Mouse (Mus musculus) embryonic facial prominence, embryonic 14.5 days (tissue): ENCODE data around the gene Tab1. TPM values are rescaled to one million over a fixed set of nuclear protein-coding genes. Genes with fewer than 3 reads are reported as not detected.

ENCODE experiments used
- ATAC-seq: fragments of 200-750 bp; cut with Nextera tagmentation; 2 replicates; pipeline ENCODE4 v1.8.0; 2017; ENCODE audit warnings: low read depth, moderate number of reproducible peaks, moderate TSS enrichment
- DNase-seq: peaks from one replicate; pipeline ENCODE4 v3.0.0-alpha.2; 2015; ENCODE audit warnings: low spot score
- H3K27ac ChIP-seq: fragments of 300-500 bp; sonication (generic); replicated peaks from 2 replicates; pipeline ENCODE4 v1.5.1; 2014; ENCODE audit warnings: low read depth, mild to moderate bottlenecking, low read length, moderate library complexity
- H3K27me3 ChIP-seq: fragments of 300-500 bp; sonication (generic); replicated peaks from 2 replicates; pipeline ENCODE4 v1.6.1; 2014; ENCODE audit warnings: low read length; ENCODE audit not compliant: control insufficient read depth, insufficient read depth
- H3K36me3 ChIP-seq: fragments of 300-500 bp; sonication (generic); 2 replicates; pipeline ENCODE4 v1.6.1; 2014; ENCODE audit warnings: low read length, mixed read lengths; ENCODE audit not compliant: control insufficient read depth, insufficient read depth
- H3K4me1 ChIP-seq: fragments of 300-500 bp; sonication (generic); 2 replicates; pipeline ENCODE4 v1.6.1; 2014; ENCODE audit warnings: antibody characterized with exemption, low read length; ENCODE audit not compliant: control insufficient read depth, insufficient read depth
- H3K4me2 ChIP-seq: fragments of 300-500 bp; sonication (generic); 2 replicates; pipeline ENCODE4 v1.6.1; 2014; ENCODE audit warnings: low read depth, mild to moderate bottlenecking, low read length, moderate library complexity, mixed read lengths
- H3K4me3 ChIP-seq: fragments of 300-500 bp; sonication (generic); 2 replicates; pipeline ENCODE4 v1.5.1; 2014; ENCODE audit warnings: low read depth, mild to moderate bottlenecking, low read length
- H3K9ac ChIP-seq: fragments of 300-500 bp; sonication (generic); 2 replicates; pipeline ENCODE4 v1.6.1; 2014; ENCODE audit warnings: low read depth, mild to moderate bottlenecking, low read length, moderate library complexity, mixed read lengths
- H3K9me3 ChIP-seq: fragments of 300-500 bp; sonication (generic); 2 replicates; pipeline ENCODE4 v1.6.1; 2016; ENCODE audit warnings: low read length; ENCODE audit not compliant: control insufficient read depth
- WGBS: fragments of 180-500 bp; shearing (Covaris S2); extraction: QIAGEN DNeasy Blood & Tissue Kit; methylation state at CpG from one replicate; pipeline ENCODE4 v1.1.7; 2014; 5-methylcytosine and 5-hydroxymethylcytosine counted together
- polyA plus RNA-seq: library from polyadenylated mRNA; unstranded; fragments of >200 nt; fragmentation: Nextera tagmentation; extraction: Ambion mirVana; gene quantifications from 2 replicates; pipeline ENCODE4 v1.2.1, GENCODE M21; 2014

The Tab1 gene
- 27.6 and 36.3 TPM in 2 replicates for polyA plus RNA-seq

DNA sequence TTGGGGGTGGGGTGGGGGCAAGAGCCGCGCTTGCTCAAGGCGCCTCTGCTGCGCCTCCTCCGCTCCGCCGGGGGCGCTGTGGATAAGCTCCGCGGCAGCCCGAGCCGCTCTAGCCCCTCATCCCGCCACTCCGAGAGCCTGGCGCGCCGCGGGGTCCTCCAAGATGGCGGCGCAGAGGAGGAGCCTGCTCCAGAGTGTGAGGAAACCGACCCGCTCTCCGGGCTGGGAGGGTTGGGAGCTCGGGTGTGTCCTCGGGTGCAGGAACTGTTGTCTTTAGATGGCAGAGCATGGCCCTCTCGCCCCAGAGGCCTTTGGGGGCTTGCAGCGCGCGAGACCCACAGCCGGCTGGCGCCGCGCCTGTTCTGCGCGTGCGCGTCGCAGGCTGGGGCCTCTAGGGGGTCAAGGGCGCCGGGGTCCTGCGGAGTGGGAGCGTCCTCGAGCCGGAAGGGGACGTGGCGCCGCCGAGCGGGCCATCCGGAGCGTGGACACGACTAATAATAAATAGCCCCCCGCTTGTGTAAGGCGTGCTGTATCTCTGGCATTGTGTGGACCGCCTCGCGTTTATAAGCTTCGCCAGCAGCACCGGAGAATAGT lies at the start of gene Tab1:
Gene Tab1 (plus strand): TSS at position 135 of the 594 bp plus-strand sequence.
- Histone ChIP-seq H3K9me3 (no peaks in the 10 kb centered on the region), H3K27me3 (no peaks in the 10 kb centered on the region), H3K36me3 (peaks cover 8% of the 10 kb centered on the region; the same call in 1 of the 2 replicates), H3K4me2 (peak within 1 kb of the TSS; percentile 90), H3K27ac (peak within 1 kb of the TSS; percentile 96), H3K4me1 (peaks cover 10% of the 10 kb centered on the region; the same call in 1 of the 2 replicates), H3K4me3 (peak within 1 kb of the TSS; percentile 53), H3K9ac (peak within 1 kb of the TSS; percentile 80)
- DNase-seq (peak; percentile 97), ATAC-seq (peak; percentile 97)
- 0% methylated on average over 29 of the region's 59 CpGs for WGBS

DNA sequence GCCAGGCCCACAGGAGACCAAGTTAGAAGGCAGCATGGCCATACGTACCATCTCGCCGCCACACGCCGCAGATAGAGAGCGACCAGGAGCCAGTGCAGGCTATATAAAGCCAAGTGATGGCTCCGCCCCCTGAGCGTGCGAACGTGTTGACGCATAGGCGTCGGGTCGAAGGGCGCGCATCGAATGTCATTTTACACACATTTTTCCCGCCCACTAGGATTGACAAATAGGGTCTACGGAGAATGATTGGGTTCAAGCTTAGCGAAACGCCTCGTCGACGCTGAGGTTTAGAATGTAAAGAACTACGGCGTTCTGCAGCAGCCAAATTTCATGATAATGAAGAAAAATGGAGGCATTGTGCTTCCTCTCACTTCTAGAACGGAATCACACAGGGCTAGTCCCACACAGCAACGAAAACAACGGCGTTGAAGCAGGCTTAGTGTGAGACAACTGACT lies 49.6 kb upstream of the Tab1 start:
- DNase-seq (peak; percentile 100), ATAC-seq (peak; percentile 95)
- Histone ChIP-seq H3K4me3 (peak overlapping the region; percentile 77), H3K4me1 (peaks cover 12% of the 10 kb centered on the region; the same call in 1 of the 2 replicates), H3K4me2 (peak overlapping the region; percentile 80), H3K9ac (peak overlapping the region; percentile 96), H3K36me3 (peaks cover 41% of the 10 kb centered on the region), H3K27me3 (no peaks in the 10 kb centered on the region), H3K27ac (peak overlapping the region; percentile 93), H3K9me3 (no peaks in the 10 kb centered on the region)
- WGBS = 1% methylated on average over 30 of the region's 30 CpGs

DNA sequence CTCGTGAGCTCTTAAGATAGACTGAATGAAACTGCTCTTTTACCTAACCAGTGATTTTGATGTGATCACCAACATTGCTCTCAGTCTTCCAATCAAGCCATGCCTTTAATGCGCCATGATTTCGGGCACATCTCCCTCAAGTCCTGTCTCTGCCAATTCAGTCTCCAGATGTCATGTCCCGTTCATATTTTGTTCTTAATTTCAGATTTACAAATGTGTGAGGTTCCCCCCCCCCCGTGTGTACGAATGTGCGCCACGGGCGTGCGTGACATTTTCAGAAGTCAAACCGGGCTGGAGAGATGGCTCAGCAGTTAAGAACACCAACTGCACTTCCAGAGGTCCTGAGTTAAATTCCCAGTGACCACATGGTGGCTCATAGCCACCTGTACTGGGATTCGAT lies 49.2 kb upstream of the Tab1 start:
- Histone ChIP-seq H3K4me3 (peak overlapping the region; percentile 77), H3K4me1 (peaks cover 12% of the 10 kb centered on the region; the same call in 1 of the 2 replicates), H3K9me3 (no peaks in the 10 kb centered on the region), H3K4me2 (peak overlapping the region; percentile 80), H3K9ac (peak overlapping the region; percentile 96), H3K36me3 (peaks cover 37% of the 10 kb centered on the region), H3K27ac (peak overlapping the region; percentile 93), H3K27me3 (no peaks in the 10 kb centered on the region)
- DNase-seq (no peak), ATAC-seq (peak; percentile 12)
- 1% methylated on average over 12 of the region's 12 CpGs for WGBS

DNA sequence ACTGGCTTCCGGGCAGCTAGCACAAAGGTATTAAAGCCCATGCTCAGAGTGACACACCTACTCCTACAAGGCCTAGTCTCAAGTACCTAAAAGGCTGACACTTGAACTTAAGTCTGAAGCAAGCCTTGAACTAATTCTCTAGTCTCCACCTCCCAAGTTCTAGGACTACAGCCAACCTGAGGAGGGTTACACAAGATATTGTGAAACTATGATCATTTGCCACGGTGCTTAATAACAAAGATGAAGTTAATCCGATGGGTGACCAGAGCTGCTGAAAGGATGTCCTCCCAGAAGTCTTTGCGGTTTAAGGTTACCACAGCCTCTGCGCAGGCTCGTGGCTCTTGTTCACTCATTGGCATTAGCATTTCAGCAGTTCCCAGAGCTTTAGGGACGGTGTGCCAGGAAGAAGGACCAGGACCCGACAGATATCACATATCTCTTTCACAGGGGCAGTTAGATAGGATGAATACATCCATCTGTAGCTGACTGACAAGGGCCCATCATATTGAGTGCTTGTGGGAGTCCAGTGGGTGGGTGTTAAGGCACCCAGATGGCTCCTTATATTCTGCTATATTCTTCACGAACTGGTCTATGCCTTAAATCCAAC lies 45.4 kb upstream of the Tab1 start:
- no peaks in the 10 kb centered on the region for H3K36me3 ChIP-seq
- no peak overlapping the region for H3K4me3 ChIP-seq
- ATAC-seq (no peak), DNase-seq (no peak)
- WGBS = 77% methylated on average over 9 of the region's 9 CpGs
- H3K4me1 ChIP-seq = no peaks in the 10 kb centered on the region
- H3K4me2 ChIP-seq = no peak overlapping the region
- peaks cover 36% of the 10 kb centered on the region for H3K27me3 ChIP-seq
- no peaks in the 10 kb centered on the region for H3K9me3 ChIP-seq
- no peak overlapping the region for H3K27ac ChIP-seq
- no peak overlapping the region for H3K9ac ChIP-seq

DNA sequence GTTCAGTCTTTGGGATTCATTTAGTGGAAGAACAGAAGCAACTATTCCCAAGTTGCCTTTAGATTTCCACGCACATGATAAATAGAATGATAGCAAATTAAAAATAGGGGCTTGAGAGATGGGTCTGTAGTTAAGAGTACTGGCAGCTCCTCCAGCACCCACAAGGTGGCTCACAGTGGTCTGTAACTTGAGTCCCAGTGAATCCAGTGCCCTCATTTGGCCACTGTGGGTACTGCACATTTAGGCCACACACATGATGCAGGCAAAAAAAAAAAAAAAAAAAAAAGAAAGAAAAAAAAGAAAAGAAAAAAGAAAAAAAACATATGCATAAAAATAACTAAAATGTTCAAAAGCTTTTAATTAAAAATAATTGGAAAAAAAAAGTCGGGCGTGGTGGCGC lies 44.3 kb upstream of the Tab1 start:
- ATAC-seq (no peak), DNase-seq (peak; percentile 96)
- Histone ChIP-seq H3K4me2 (no peak overlapping the region), H3K9me3 (no peaks in the 10 kb centered on the region), H3K36me3 (no peaks in the 10 kb centered on the region), H3K4me3 (no peak overlapping the region), H3K9ac (no peak overlapping the region), H3K27me3 (peaks cover 46% of the 10 kb centered on the region), H3K4me1 (no peaks in the 10 kb centered on the region), H3K27ac (no peak overlapping the region)
- 33% methylated on average over 4 of the region's 4 CpGs for WGBS

DNA sequence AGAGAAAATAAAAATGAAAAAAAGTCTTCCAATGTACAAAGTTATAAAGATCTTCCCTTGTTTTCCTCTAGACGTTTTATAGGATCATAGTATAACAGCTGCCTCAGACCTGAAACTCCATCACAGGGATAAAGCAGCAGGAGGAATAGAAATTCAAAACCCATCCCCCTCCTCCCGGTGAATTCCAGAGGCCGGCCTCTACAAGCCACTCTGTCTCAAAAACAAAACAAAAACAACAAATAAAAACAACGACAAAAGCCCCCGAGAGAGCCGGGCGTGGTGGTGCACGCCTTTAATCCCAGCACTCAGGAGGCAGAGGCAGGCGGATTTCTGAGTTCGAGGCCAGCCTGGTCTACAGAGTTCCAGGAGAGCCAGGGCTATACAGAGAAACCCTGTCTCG lies 42.8 kb upstream of the Tab1 start:
- H3K27me3 ChIP-seq = peaks cover 51% of the 10 kb centered on the region
- DNase-seq (no peak), ATAC-seq (no peak)
- WGBS = 71% methylated on average over 11 of the region's 11 CpGs
- no peak overlapping the region for H3K9ac ChIP-seq
- H3K27ac ChIP-seq = no peak overlapping the region
- no peak overlapping the region for H3K4me2 ChIP-seq
- H3K9me3 ChIP-seq = no peaks in the 10 kb centered on the region
- H3K4me1 ChIP-seq = no peaks in the 10 kb centered on the region
- no peaks in the 10 kb centered on the region for H3K36me3 ChIP-seq
- no peak overlapping the region for H3K4me3 ChIP-seq

DNA sequence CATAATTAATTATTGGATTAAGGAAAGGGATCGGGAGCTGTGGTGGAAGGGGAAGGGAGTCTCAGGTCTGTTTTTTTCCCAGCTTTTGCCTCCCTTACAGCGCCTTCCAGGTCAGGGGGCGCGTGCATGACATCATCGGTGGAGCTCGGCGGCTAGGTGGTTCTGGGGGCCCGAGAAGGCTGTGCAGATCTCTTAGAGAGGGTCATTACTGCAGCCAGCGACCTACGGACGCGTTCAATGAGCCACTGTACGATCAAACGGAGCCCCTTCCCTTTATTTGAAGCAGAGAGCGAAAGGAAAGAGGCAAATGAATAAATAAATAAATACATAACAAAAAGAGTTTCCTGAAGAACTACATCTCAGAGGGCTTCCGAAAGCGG lies 42.2 kb upstream of the Tab1 start:
- DNase-seq (no peak), ATAC-seq (no peak)
- H3K9ac ChIP-seq = peak overlapping the region; percentile 70
- peaks cover 51% of the 10 kb centered on the region for H3K27me3 ChIP-seq
- no peaks in the 10 kb centered on the region for H3K9me3 ChIP-seq
- H3K4me2 ChIP-seq = peak overlapping the region; percentile 98
- 2% methylated on average over 17 of the region's 17 CpGs for WGBS
- no peak overlapping the region for H3K27ac ChIP-seq
- no peaks in the 10 kb centered on the region for H3K36me3 ChIP-seq
- H3K4me1 ChIP-seq = no peaks in the 10 kb centered on the region
- peak overlapping the region; percentile 68 for H3K4me3 ChIP-seq

DNA sequence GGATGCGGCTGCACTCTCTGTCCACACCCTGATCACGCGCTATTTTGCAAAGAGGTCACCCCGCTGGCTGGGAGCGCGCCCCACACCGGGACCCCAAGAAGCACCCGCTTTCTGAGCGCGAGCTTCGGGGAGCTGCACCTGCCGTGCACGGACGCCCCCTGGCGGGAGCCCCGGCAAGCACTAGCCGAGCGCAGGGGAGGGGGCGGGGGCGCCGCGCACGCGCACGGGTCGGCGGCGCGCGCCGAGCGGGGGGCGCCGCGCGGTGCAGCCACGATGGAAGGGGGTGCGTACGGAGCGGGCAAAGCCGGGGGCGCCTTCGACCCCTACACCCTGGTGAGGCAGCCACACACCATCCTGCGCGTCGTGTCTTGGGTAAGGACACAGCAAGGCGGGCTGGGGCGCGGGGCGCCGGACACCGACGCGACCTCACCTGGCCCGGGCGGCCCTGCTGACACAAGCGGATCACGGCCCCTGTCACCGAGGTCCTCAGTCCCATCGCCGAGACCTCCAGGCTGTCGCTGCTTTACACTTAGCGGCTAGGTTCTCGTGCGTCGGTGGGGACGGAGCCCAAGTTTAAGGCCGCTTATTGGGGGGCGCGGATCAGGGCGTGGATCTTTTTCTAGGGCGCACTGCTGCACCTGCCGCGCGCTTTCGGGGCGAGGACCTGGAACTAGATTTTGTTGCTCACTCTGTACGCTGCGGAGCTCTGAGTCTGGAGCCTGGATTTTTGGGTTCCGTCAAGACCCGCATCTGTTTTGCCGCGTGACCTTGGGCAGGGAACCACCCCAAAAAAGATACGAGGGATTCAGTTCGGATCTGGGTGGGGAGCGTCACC lies 41.6 kb upstream of the Tab1 start, which contains the start of the genes Syngr1 and Rpl3:
Gene Syngr1 (plus strand): TSS at position 214 of the 835 bp plus-strand sequence.
Gene Rpl3 (minus strand): TSS at position 748 of the 835 bp plus-strand sequence.
- peak within 1 kb of the TSS; percentile 98 for H3K4me2 ChIP-seq
- H3K9ac ChIP-seq = peak within 1 kb of the TSS; percentile 70
- ATAC-seq = peak; percentile 54; the same call in 1 of the 2 replicates
- WGBS = 2% methylated on average over 40 of the region's 86 CpGs
- DNase-seq = peak; percentile 64
- H3K4me3 ChIP-seq = peak within 1 kb of the TSS; percentile 68
- no peaks in the 10 kb centered on the region for H3K9me3 ChIP-seq
- H3K36me3 ChIP-seq = no peaks in the 10 kb centered on the region
- H3K27me3 ChIP-seq = peaks cover 51% of the 10 kb centered on the region
- no peak within 1 kb of the TSS for H3K27ac ChIP-seq
- no peaks in the 10 kb centered on the region for H3K4me1 ChIP-seq
